Mouse (Mus musculus) c-Kit-positive CD71-positive TER-119-positive erythroid progenitor cells, embryonic 14.5 days (primary cell): ENCODE results near the gene Runx3.

Experiments used
- DNase-seq: peaks from one replicate; pipeline ENCODE4 v3.0.0-alpha.2; 2013; ENCODE audit warnings: low spot score

Gene Runx3

GRCm38 (mm10) chr4:135120342-135121100 lies at the start of gene Runx3:
Gene Runx3, plus strand, starts transcription at chr4:135120652.
- DNase-seq: peak; percentile 12

GRCm38 (mm10) chr4:135072671-135073070 lies 47.8 kb upstream of the Runx3 start:
- DNase-seq: no peak

- no peak for DNase-seq
Observed at GRCm38 (mm10) chr4:135073523-135073922, 46.9 kb upstream of the Runx3 start.

DNA sequence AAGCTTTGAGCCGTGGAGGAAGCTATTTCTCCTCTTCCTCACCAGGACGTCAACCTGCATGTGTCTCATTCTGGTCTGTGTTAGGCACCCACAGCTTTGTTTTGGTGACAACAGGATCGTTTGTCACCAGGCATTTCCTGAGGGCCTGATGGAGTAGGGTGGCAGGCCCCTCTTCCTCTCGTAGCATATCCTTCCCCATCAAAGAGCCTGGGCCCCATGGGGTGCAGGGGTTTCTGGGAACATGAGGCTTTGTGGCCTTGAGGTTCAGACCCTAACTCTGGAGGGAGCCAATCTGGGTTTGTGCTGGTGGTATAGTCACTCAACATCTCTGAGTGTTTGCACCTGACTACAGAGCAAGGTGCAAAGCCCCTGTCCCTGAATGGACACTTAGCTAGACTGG lies 45.8 kb upstream of the Runx3 start:
- no peak for DNase-seq

DNA sequence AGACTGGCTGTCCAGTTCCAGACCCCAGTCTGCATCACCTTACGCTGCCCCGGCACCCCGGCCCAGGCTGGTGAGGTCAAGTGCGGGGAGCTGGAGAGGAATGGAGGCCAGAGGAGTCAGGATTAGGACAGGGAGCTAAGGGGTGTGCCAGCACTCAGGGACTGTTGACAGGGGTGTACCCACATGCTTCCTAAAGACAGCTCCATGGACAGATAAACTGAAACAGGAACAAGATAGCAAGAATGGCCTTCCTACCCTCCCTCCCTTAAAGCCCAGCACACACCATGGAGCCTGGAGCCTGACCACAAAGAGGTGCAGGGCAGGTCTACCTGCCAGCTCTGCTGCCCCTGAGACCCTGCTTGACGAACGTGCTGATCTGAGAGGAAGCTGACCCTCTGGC lies 45.1 kb upstream of the Runx3 start:
- no peak for DNase-seq

- no peak for DNase-seq
Observed at GRCm38 (mm10) chr4:135076611-135077010, 43.8 kb upstream of the Runx3 start.

GRCm38 (mm10) chr4:135077196-135077595 lies 43.3 kb upstream of the Runx3 start:
- no peak for DNase-seq

DNA sequence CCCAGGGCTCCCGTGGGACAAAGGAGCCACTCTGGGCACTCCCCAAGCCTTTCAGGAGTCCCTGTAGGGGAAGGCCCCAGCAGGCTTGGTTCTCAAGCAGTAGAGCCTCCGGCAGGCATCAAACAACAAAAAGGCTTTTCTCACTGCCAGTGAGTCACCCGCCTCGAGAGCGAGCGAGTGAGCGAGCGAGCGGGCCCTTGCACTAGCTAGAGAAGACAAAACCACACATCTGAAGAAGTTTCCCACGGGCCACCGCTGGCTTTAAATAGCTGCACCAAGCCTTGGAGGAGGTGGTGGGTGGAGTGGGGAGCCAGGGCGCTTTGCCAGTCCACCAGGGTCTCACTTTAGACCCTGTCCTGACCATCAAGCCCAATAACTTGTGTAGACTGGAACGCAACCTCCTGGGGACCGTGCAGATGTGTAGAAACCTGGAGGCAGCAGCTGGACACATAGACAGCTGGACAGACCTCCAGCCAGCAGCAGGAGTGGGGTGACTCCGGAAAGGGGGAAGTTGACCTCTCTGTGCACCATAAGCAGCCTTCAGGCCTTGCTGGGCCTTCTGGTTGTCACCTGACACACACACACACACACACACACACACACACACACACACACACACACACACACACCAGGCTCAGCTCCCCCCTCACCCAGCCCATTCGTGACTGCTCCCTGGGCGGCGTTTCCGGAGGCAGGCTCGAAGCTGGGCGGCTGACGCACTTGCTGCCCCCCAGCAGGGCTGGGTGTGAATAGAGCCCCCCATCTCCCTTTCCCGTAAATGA lies 40.4 kb upstream of the Runx3 start:
- no peak for DNase-seq

GRCm38 (mm10) chr4:135080641-135080920 lies 39.9 kb upstream of the Runx3 start:
- no peak for DNase-seq

DNA sequence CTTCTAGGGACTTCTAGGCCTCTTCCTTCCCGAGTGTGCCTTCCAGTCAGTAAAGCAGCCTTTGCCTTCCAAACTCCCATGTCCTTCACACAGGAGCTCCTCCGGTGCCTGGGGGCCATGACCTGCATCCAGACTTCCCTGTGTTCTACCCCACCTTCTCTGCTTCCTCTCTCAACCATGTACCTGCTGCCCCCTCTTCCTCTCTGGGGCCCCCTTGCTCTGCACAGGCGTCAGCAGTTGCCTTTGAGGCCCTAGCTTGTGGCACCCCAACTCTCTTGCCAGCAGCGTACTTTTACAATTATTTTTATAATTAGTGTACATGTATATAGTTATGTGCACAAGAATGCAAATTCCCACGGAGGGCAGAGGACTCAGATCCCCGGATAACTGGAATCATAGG lies 37.4 kb upstream of the Runx3 start:
- no peak for DNase-seq

GRCm38 (mm10) chr4:135085077-135085853 lies 35.2 kb upstream of the Runx3 start:
- no peak for DNase-seq

DNA sequence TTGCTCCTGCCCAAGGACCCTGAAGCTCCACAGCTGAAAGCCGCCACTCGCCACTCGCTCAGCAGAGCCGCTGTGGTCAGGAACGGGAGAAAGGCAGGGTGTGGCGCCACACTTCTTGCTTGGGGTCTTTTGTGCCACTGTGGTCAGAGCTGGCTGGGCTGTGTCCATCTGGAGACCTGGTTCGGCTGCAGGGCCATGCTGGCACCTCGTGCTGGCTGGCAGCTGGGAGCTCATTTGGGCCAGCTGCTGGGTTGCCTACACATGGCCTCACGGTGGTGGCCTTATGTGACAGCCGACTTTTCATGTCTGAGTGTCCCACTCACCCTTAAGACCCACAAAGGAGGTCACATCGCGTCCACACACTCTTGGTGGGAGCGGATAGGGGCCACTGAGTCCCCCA lies 29.8 kb upstream of the Runx3 start:
- no peak for DNase-seq

- no peak for DNase-seq
Observed at GRCm38 (mm10) chr4:135092871-135093270, 27.6 kb upstream of the Runx3 start.

GRCm38 (mm10) chr4:135095693-135096092 lies 24.8 kb upstream of the Runx3 start:
- no peak for DNase-seq

- DNase-seq: no peak
Observed at GRCm38 (mm10) chr4:135097910-135098891, 22.3 kb upstream of the Runx3 start.

DNA sequence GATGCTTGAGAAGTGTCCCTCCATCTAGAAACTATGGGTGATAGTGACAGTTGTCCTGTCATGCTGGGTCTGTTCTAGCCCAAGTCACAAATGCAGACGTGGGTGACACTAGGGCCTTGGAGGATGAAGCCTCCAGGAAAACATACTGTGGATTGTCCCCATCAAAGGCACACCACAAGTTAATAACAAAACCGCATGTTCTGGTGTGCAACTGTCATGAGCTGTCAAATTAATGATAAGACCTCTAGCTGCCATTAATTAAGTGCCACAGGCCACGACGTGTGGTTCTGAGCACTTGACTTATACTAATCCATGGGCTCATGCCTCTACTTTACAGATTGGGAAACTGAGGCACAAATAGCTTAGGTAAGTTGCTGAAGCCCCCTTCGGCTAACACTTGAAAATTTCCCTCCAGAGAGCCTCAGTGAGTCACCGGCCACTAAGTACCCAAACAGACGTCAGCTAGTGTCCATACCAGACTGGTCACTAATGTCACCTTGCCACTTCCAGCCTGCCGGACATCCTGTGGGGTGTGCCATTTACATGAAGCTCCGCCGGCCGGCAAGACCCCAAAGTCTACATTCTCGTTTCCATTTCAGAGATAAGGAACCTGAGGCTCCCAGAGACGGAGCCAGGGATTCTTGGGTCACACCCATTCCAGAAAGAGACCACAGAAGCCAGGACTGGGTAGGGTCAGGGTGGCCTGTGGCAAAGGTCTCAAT lies 18.3 kb upstream of the Runx3 start:
- DNase-seq: no peak

DNA sequence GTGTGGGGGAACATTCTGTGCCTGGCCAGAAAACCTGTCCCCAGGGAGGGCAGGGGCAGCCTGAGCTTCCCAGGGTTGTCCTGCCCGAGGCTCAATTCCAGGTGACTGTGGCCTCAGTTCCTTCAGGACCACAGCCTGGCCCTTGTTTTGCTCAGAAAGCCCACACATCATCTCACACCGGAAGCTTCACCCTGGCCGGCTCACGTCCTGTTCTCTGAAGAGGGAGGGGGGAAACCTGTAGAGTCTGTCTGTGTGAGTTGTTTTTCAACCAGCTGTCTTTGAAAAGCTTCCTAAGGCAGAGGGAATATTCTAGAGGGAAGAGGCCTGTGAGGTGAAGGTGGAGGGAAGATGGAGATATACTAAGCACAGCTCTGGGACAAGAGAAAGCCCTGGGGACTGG lies 17.7 kb upstream of the Runx3 start:
- no peak for DNase-seq

DNA sequence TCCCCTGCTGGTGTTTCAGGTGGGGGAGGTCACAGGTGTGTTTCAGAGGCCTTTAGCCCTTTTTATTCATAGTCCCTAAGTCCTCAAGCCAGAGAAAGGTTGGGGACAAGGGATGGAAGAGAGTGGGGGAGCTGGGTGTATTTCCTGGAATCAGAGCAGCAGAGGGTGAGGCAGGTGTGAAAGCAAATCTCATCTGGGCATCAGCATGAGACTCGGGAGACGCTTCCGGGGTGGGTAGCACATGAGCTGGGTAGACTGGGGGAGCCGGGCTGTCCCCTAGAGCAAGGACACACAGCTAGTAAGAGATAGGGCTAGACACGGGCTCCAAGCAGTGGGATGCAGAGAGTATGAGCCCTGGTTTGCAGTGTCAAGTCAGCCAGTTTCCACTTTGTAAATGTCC lies 16.7 kb upstream of the Runx3 start:
- DNase-seq: no peak

DNA sequence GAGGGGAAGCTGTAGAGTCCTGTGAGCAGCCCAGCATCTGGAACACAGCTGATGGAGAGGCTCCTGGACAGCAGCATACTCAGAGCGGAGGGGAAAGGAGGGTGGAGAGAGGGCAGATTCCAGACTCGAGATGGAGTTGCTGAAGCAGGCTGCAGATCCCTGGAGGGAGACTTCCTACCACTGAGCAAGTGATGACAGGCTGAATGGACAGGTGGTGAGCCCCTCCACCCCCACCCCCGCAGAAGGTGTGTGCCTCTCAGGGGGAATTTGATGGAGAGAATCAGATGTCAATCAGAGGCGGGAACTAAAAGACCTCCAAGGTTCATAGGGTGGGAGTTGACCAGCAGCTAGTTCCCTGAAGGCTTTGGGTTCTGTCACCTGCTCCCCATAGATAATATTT lies 13.5 kb upstream of the Runx3 start:
- DNase-seq: no peak

DNA sequence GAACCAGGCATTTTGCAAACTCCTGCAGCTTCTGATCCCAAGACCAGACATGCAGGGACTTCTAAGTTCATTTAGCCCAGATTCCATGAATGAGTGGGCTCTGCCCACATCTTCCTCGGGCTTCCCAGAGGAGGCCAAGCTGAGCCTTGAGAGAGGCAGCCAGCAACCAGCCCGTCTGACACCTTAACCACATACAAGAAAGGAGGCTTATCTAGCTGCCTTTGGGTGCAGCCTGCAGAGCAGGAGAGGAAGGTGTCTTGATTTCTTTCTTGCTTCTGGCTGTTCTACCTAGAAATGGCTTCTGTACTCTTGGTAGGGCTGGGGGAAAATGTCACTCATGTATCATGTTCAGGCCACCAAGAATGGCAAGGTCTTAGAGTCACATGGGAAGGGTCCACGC lies 11.8 kb upstream of the Runx3 start:
- DNase-seq: no peak

DNA sequence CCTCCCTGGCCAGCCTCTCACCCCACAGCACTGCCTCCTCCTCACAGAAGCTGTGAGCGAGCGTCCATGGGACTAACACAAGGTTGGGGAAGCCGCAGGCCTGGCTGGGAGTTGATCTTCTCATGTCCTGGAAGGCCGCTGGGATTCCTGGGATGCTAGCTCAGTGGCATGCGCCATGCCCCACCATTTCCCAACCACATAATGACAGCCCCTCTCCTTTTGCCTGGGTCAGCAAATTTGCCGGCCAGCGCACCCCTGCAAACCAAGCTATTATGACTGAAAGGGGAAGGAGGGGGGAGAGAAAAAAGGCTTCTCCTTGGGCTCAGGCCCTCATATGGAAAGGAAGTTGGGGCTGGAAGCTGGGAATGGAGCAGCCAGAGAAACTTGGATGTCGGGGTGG lies 6.8 kb upstream of the Runx3 start:
- DNase-seq: no peak
